Mouse (Mus musculus): ENCODE results near the gene Psat1. TPM values are rescaled to one million over a fixed set of nuclear protein-coding genes. Genes with fewer than 3 reads are reported as not detected.

Gene Psat1
- polyA plus RNA-seq (2015; fragmentation: Nextera tagmentation; extraction: Ambion mirVana) = 74.6 and 82.0 TPM in 2 replicates

GRCm38 (mm10) chr19:15947237-15947636 lies at the start of gene Psat1:
TSS of gene Psat1 (minus strand) at chr19:15947337.
- WGBS = 84% methylated on average over 7 of the region's 7 CpGs
- no peak within 1 kb of the TSS for H3K27ac ChIP-seq
- no peak within 1 kb of the TSS for H3K4me3 ChIP-seq (replicated peaks)
- no peak within 1 kb of the TSS for H3K4me2 ChIP-seq (replicated peaks)
- no peaks in the 10 kb centered on the region for H3K9me3 ChIP-seq
- H3K36me3 ChIP-seq = no peaks in the 10 kb centered on the region
- no peaks in the 10 kb centered on the region for H3K4me1 ChIP-seq (replicated peaks)
- H3K27me3 ChIP-seq (replicated peaks) = no peaks in the 10 kb centered on the region
- H3K9ac ChIP-seq = no peak within 1 kb of the TSS
- 0 out of 2 replicates have a peak, but pooled peaks have one; percentile 23 for ATAC-seq

GRCm38 (mm10) chr19:15990102-15990501 lies 43.0 kb upstream of the Psat1 start:
- no peaks in the 10 kb centered on the region for H3K4me1 ChIP-seq (replicated peaks)
- H3K36me3 ChIP-seq = no peaks in the 10 kb centered on the region

GRCm38 (mm10) chr19:15985172-15985713 lies 38.1 kb upstream of the Psat1 start:
- H3K4me2 ChIP-seq (replicated peaks) = peak overlapping the region; percentile 85
- H3K4me3 ChIP-seq (replicated peaks) = peak overlapping the region; percentile 85
- no peaks in the 10 kb centered on the region for H3K9me3 ChIP-seq
- H3K27ac ChIP-seq = 0 out of 2 replicates have a peak overlapping the region, but pooled peaks have one; percentile 84
- H3K9ac ChIP-seq = peak overlapping the region; percentile 80; the same call in 1 of the 2 replicates
- H3K4me1 ChIP-seq (replicated peaks) = 0 out of 2 replicates have a peak, but pooled peaks cover 7% of the 10 kb centered on the region
- 29% methylated on average over 10 of the region's 10 CpGs for WGBS
- ATAC-seq = no peak; the same call in 1 of the 2 replicates
- H3K27me3 ChIP-seq (replicated peaks) = no peaks in the 10 kb centered on the region
- H3K36me3 ChIP-seq = no peaks in the 10 kb centered on the region

More at GRCm38 (mm10) chr19:15990102-15990501, 43.0 kb upstream of the Psat1 start:
- H3K9me3 ChIP-seq = no peaks in the 10 kb centered on the region
- 86% methylated on average over 1 of the region's 1 CpGs for WGBS
- H3K4me2 ChIP-seq (replicated peaks) = no peak overlapping the region
- H3K4me3 ChIP-seq (replicated peaks) = no peak overlapping the region
- ATAC-seq = no peak
- no peak overlapping the region for H3K9ac ChIP-seq
- no peak overlapping the region for H3K27ac ChIP-seq
- no peaks in the 10 kb centered on the region for H3K27me3 ChIP-seq (replicated peaks)

- no peaks in the 10 kb centered on the region for H3K27me3 ChIP-seq (replicated peaks)
- under 1% methylated on average over 88 of the region's 88 CpGs for WGBS
- H3K36me3 ChIP-seq = no peaks in the 10 kb centered on the region
- H3K4me1 ChIP-seq (replicated peaks) = 0 out of 2 replicates have a peak, but pooled peaks cover 7% of the 10 kb centered on the region
- peak within 1 kb of the TSS; percentile 84 for H3K27ac ChIP-seq
- H3K4me3 ChIP-seq (replicated peaks) = peak within 1 kb of the TSS; percentile 85
- no peaks in the 10 kb centered on the region for H3K9me3 ChIP-seq
- peak within 1 kb of the TSS; percentile 85 for H3K4me2 ChIP-seq (replicated peaks)
- peak within 1 kb of the TSS; percentile 80 for H3K9ac ChIP-seq
- ATAC-seq = peak; percentile 96
These were observed 37.5 kb upstream of the Psat1 start, which contains the start of gene Cep78 for GRCm38 (mm10) chr19:15984449-15985171. TSS of gene Cep78 (minus strand) at chr19:15984989.

- ATAC-seq = no peak
These were observed 36.7 kb upstream of the Psat1 start for GRCm38 (mm10) chr19:15983739-15984344.

GRCm38 (mm10) chr19:15982926-15983738 lies 36.0 kb upstream of the Psat1 start:
- no peak overlapping the region for H3K4me2 ChIP-seq (replicated peaks)
- 57% methylated on average over 10 of the region's 10 CpGs for WGBS
- no peak overlapping the region for H3K4me3 ChIP-seq (replicated peaks)
- H3K9ac ChIP-seq = no peak overlapping the region
- no peaks in the 10 kb centered on the region for H3K9me3 ChIP-seq
- H3K27me3 ChIP-seq (replicated peaks) = no peaks in the 10 kb centered on the region
- H3K36me3 ChIP-seq = no peaks in the 10 kb centered on the region
- 0 out of 2 replicates have a peak, but pooled peaks cover 7% of the 10 kb centered on the region for H3K4me1 ChIP-seq (replicated peaks)
- ATAC-seq = no peak
- H3K27ac ChIP-seq = no peak overlapping the region

More at GRCm38 (mm10) chr19:15983739-15984344, 36.7 kb upstream of the Psat1 start:
- 50% methylated on average over 15 of the region's 15 CpGs for WGBS
- 0 out of 2 replicates have a peak, but pooled peaks cover 7% of the 10 kb centered on the region for H3K4me1 ChIP-seq (replicated peaks)
- H3K36me3 ChIP-seq = no peaks in the 10 kb centered on the region
- H3K9ac ChIP-seq = peak overlapping the region; percentile 80; the same call in 1 of the 2 replicates
- no peak overlapping the region for H3K27ac ChIP-seq
- peak overlapping the region; percentile 85 for H3K4me3 ChIP-seq (replicated peaks)
- peak overlapping the region; percentile 85 for H3K4me2 ChIP-seq (replicated peaks)
- no peaks in the 10 kb centered on the region for H3K27me3 ChIP-seq (replicated peaks)
- no peaks in the 10 kb centered on the region for H3K9me3 ChIP-seq

- no peak overlapping the region for H3K27ac ChIP-seq
- H3K4me3 ChIP-seq (replicated peaks) = no peak overlapping the region
- H3K4me2 ChIP-seq (replicated peaks) = no peak overlapping the region
- WGBS = 43% methylated on average over 4 of the region's 4 CpGs
- no peaks in the 10 kb centered on the region for H3K27me3 ChIP-seq (replicated peaks)
- H3K4me1 ChIP-seq (replicated peaks) = 0 out of 2 replicates have a peak, but pooled peaks cover 7% of the 10 kb centered on the region
- ATAC-seq = no peak
- 0 out of 2 replicates have a peak, but pooled peaks cover 3% of the 10 kb centered on the region for H3K36me3 ChIP-seq
- no peaks in the 10 kb centered on the region for H3K9me3 ChIP-seq
- H3K9ac ChIP-seq = no peak overlapping the region
These were observed 34.7 kb upstream of the Psat1 start for GRCm38 (mm10) chr19:15981861-15982260.

GRCm38 (mm10) chr19:15973365-15973764 lies 26.2 kb upstream of the Psat1 start:
- Histone ChIP-seq H3K27ac (no peak overlapping the region), H3K4me3 (replicated peaks) (no peak overlapping the region), H3K4me1 (replicated peaks) (no peaks in the 10 kb centered on the region), H3K4me2 (replicated peaks) (no peak overlapping the region), H3K27me3 (replicated peaks) (no peaks in the 10 kb centered on the region), H3K9ac (no peak overlapping the region), H3K36me3 (0 out of 2 replicates have a peak, but pooled peaks cover 5% of the 10 kb centered on the region), H3K9me3 (no peaks in the 10 kb centered on the region)
- WGBS = 65% methylated on average over 4 of the region's 4 CpGs
- ATAC-seq = no peak

- Histone ChIP-seq H3K9ac (no peak overlapping the region), H3K27ac (no peak overlapping the region), H3K9me3 (no peaks in the 10 kb centered on the region), H3K27me3 (replicated peaks) (no peaks in the 10 kb centered on the region), H3K36me3 (peaks cover 3% of the 10 kb centered on the region; the same call in 1 of the 2 replicates), H3K4me1 (replicated peaks) (no peaks in the 10 kb centered on the region), H3K4me2 (replicated peaks) (no peak overlapping the region), H3K4me3 (replicated peaks) (no peak overlapping the region)
- peak; percentile 71 for ATAC-seq
- WGBS = 57% methylated on average over 3 of the region's 3 CpGs
These were observed 17.9 kb upstream of the Psat1 start for GRCm38 (mm10) chr19:15965082-15965481.

- Histone ChIP-seq H3K4me3 (replicated peaks) (no peak overlapping the region), H3K9ac (no peak overlapping the region), H3K27me3 (replicated peaks) (no peaks in the 10 kb centered on the region), H3K9me3 (no peaks in the 10 kb centered on the region), H3K4me1 (replicated peaks) (no peaks in the 10 kb centered on the region), H3K36me3 (peaks cover 3% of the 10 kb centered on the region; the same call in 1 of the 2 replicates), H3K27ac (no peak overlapping the region), H3K4me2 (replicated peaks) (no peak overlapping the region)
- no peak for ATAC-seq
- WGBS = 92% methylated on average over 7 of the region's 7 CpGs
These were observed 17.4 kb upstream of the Psat1 start for GRCm38 (mm10) chr19:15964533-15964932.

GRCm38 (mm10) chr19:15963011-15963695 lies 16.0 kb upstream of the Psat1 start:
- Histone ChIP-seq H3K27me3 (replicated peaks) (no peaks in the 10 kb centered on the region), H3K4me2 (replicated peaks) (no peak overlapping the region), H3K9ac (no peak overlapping the region), H3K4me3 (replicated peaks) (no peak overlapping the region), H3K4me1 (replicated peaks) (no peaks in the 10 kb centered on the region), H3K27ac (no peak overlapping the region), H3K9me3 (no peaks in the 10 kb centered on the region), H3K36me3 (no peaks in the 10 kb centered on the region; the same call in 1 of the 2 replicates)
- WGBS = 84% methylated on average over 17 of the region's 17 CpGs
- no peak for ATAC-seq

Data from intestine, embryonic 15.5 days (tissue).